Mouse (Mus musculus) liver, adult 2 months (tissue): Measurements from ENCODE around the gene Sorbs1.

Experiments used
- CTCF ChIP-seq: fragments of 200-500 bp; IDR thresholded peaks from 2 replicates; pipeline ENCODE4 v1.5.1; 2011; ENCODE audit warnings: low read depth, low read length, control low read depth
- POLR2A ChIP-seq: fragments of 200-500 bp; IDR thresholded peaks from 2 replicates; pipeline ENCODE4 v1.6.1; 2011; ENCODE audit warnings: low read length, control low read depth; ENCODE audit not compliant: insufficient read depth; ENCODE audit errors: extremely low read depth

DNA sequence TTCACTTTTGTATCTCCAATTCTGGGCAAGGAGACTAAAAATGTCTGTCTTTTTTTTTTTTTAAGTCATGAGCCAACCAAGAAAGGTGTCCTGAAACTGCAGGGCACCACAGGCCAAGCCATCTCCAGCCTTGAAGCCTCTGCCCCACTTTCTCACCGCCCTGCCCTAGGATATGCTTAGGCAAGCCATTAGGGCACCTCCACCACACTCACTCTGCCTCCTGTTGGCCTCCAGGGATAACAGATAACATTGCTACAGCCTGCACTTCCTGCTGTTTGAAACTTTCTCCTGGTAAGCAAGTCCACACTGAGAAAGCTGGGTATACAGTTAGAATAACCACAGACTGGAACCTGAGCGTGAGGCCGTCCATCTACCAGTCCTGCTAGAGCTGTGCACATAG lies 158.5 kb downstream of the Sorbs1 start:
- no peak for TF ChIP-seq CTCF
- no peak for TF ChIP-seq POLR2A
